Mouse (Mus musculus): Measurements from ENCODE around the gene Hist1h3f.
"Not testable (repeated sequence)": the region's sequence is repeated elsewhere in the genome, so short reads cannot be mapped to it uniquely, and the experiment has no call there.

- TF ChIP-seq CTCF (IDR thresholded peaks at IDR 0.05); POLR2A (IDR thresholded peaks at IDR 0.05; ENCODE audit: insufficient read depth, low read depth, low read length): not testable (repeated sequence)
Observed at GRCm38 (mm10) chr13:23561531-23561882, 17.7 kb downstream of the Hist1h3f start.
